Mouse (Mus musculus) neural tube, embryonic 11.5 days (tissue): Measurements from ENCODE around the gene C8a. TPM values are rescaled to one million over a fixed set of nuclear protein-coding genes. Genes with fewer than 3 reads are reported as not detected.

ENCODE experiments used
- ATAC-seq: fragments of 200-750 bp; cut with Nextera tagmentation; 2 replicates; pipeline ENCODE4 v1.8.0; 2017; ENCODE audit warnings: moderate number of reproducible peaks, mild to moderate bottlenecking, moderate TSS enrichment, moderate library complexity; ENCODE audit not compliant: insufficient read depth, low FRiP score, low TSS enrichment
- DNase-seq: peaks from one replicate; pipeline ENCODE4 v3.0.0-alpha.2; 2015; ENCODE audit warnings: low spot score
- H3K27ac ChIP-seq: fragments of 300-500 bp; sonication (generic); 2 replicates; pipeline ENCODE4 v1.5.1; 2014; ENCODE audit warnings: low read depth, mild to moderate bottlenecking, low read length
- H3K27me3 ChIP-seq: fragments of 300-500 bp; sonication (generic); 2 replicates; pipeline ENCODE4 v1.6.1; 2014; ENCODE audit warnings: mild to moderate bottlenecking, low read length, mixed read lengths; ENCODE audit not compliant: control insufficient read depth, insufficient read depth
- H3K36me3 ChIP-seq: fragments of 300-500 bp; sonication (generic); 2 replicates; pipeline ENCODE4 v1.6.1; 2014; ENCODE audit warnings: mild to moderate bottlenecking, low read length, moderate library complexity, mixed read lengths; ENCODE audit not compliant: control insufficient read depth, insufficient read depth
- H3K4me1 ChIP-seq: fragments of 300-500 bp; sonication (generic); 2 replicates; pipeline ENCODE4 v1.6.1; 2014; ENCODE audit warnings: low read length, mixed read lengths; ENCODE audit not compliant: control insufficient read depth, insufficient read depth
- H3K4me2 ChIP-seq: fragments of 300-500 bp; sonication (generic); 2 replicates; pipeline ENCODE4 v1.6.1; 2014; ENCODE audit warnings: low read depth, mild to moderate bottlenecking, moderate library complexity
- H3K4me3 ChIP-seq: fragments of 300-500 bp; sonication (generic); 2 replicates; pipeline ENCODE4 v1.5.1; 2014; ENCODE audit warnings: low read depth, low read length
- H3K9ac ChIP-seq: fragments of 300-500 bp; sonication (generic); 2 replicates; pipeline ENCODE4 v1.6.1; 2014; ENCODE audit warnings: mild to moderate bottlenecking, low read length
- H3K9me3 ChIP-seq: fragments of 300-500 bp; sonication (generic); 2 replicates; pipeline ENCODE4 v1.6.1; 2016; ENCODE audit warnings: low read length; ENCODE audit not compliant: control insufficient read depth
- WGBS: fragments of 180-500 bp; shearing (Covaris S2); extraction: QIAGEN DNeasy Blood & Tissue Kit; methylation state at CpG from one replicate; pipeline ENCODE4 v1.1.7; 2014; 5-methylcytosine and 5-hydroxymethylcytosine counted together
- polyA plus RNA-seq: library from polyadenylated mRNA; unstranded; fragments of >200 nt; fragmentation: Nextera tagmentation; extraction: Ambion mirVana; gene quantifications from 2 replicates; pipeline ENCODE4 v1.2.1, GENCODE M21; 2014

The C8a gene
- polyA plus RNA-seq, 1 experiment from 2014 or later: not detected

- no peak for DNase-seq
- Histone ChIP-seq H3K27me3 (no peaks in the 10 kb centered on the region), H3K4me1 (no peaks in the 10 kb centered on the region), H3K36me3 (no peaks in the 10 kb centered on the region), H3K4me3 (no peak overlapping the region), H3K27ac (no peak overlapping the region), H3K9me3 (no peaks in the 10 kb centered on the region), H3K4me2 (no peak overlapping the region), H3K9ac (no peak overlapping the region)
- WGBS: 78% methylated on average over 19 of the region's 19 CpGs
- peak; percentile 50; the same call in 1 of the 2 replicates for ATAC-seq
Measured at GRCm38 (mm10) chr4:104805414-104806257, 70.6 kb downstream of the C8a start.

DNA sequence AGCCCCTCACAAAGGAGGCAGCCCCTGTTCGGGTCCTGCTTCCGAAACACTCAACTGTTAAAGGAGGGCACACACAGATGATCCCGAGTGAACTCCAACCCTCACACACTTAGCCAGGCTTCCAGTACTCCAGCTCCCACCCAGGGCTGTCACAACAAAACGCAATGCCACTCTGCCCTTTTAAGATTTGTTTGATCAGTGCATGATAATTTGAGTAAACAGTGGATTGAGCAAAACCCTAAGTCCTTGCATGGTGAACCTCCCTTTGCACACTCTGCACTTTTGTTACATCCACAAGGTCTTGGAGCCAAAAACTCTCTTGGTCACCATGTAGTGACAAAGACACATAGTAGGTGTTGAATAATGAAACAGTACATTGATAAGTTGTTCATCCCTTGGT lies 72.1 kb downstream of the C8a start:
- Histone ChIP-seq H3K27me3 (no peaks in the 10 kb centered on the region), H3K4me3 (no peak overlapping the region), H3K27ac (no peak overlapping the region), H3K9me3 (no peaks in the 10 kb centered on the region), H3K4me1 (no peaks in the 10 kb centered on the region), H3K4me2 (no peak overlapping the region), H3K9ac (no peak overlapping the region), H3K36me3 (no peaks in the 10 kb centered on the region)
- ATAC-seq (no peak), DNase-seq (no peak)
- 88% methylated on average over 4 of the region's 4 CpGs for WGBS

GRCm38 (mm10) chr4:104801625-104802024 lies 74.6 kb downstream of the C8a start:
- Histone ChIP-seq H3K4me1 (no peaks in the 10 kb centered on the region), H3K9ac (no peak overlapping the region), H3K4me3 (no peak overlapping the region), H3K36me3 (no peaks in the 10 kb centered on the region), H3K4me2 (no peak overlapping the region), H3K27me3 (no peaks in the 10 kb centered on the region), H3K9me3 (no peaks in the 10 kb centered on the region), H3K27ac (no peak overlapping the region)
- WGBS: 93% methylated on average over 3 of the region's 3 CpGs
- ATAC-seq (no peak), DNase-seq (no peak)

DNA sequence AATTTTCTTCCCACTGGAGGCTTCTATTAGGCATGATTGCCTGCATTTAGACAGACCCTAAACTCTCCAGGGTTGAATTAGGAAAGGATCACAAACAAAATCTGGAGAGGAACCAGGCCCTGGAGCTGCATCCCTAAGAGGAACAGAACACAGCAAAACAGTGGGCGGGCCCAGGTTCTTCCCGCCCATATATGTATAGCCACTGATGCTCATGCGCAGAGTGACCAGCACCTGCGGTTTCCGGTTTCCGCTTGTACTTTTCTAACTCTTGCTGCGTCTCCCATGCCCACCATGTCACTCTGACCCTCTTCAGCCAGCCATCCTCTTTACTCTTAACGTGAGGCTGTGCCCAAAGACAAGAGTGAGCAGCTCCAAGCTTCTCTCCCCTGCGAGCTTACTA lies 77.2 kb downstream of the C8a start:
- H3K4me2 ChIP-seq: no peak overlapping the region
- 84% methylated on average over 9 of the region's 9 CpGs for WGBS
- H3K4me1 ChIP-seq: no peaks in the 10 kb centered on the region
- H3K9me3 ChIP-seq: no peaks in the 10 kb centered on the region
- no peak overlapping the region for H3K9ac ChIP-seq
- H3K27ac ChIP-seq: no peak overlapping the region
- no peak for DNase-seq
- H3K27me3 ChIP-seq: no peaks in the 10 kb centered on the region
- H3K4me3 ChIP-seq: no peak overlapping the region
- no peak for ATAC-seq
- H3K36me3 ChIP-seq: no peaks in the 10 kb centered on the region

DNA sequence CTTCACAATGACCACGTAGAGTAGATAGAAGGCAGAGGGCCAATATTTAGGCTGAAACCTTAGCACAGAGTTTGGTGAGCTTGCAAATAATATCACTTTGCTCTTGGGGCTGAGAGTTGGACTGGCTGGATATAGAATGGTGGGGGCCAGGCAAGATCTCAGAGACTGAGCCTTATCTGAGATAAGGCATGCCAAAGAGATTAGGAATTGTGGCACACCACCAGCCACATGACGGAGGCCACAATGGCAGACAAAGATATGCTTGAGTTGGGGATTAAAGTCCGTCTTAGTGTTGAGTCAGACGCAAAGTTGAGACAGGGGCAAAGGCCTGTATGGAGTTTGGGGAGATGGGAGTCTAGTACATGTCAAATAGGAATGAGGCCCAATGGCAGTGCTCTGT lies 84.1 kb downstream of the C8a start:
- no peaks in the 10 kb centered on the region for H3K4me1 ChIP-seq
- H3K4me3 ChIP-seq: no peak overlapping the region
- no peak overlapping the region for H3K27ac ChIP-seq
- H3K4me2 ChIP-seq: no peak overlapping the region
- H3K27me3 ChIP-seq: no peaks in the 10 kb centered on the region
- H3K9ac ChIP-seq: no peak overlapping the region
- no peak for DNase-seq
- WGBS: 91% methylated on average over 4 of the region's 4 CpGs
- no peaks in the 10 kb centered on the region for H3K36me3 ChIP-seq
- H3K9me3 ChIP-seq: no peaks in the 10 kb centered on the region
- ATAC-seq: no peak

- no peak overlapping the region for H3K4me2 ChIP-seq
- H3K4me3 ChIP-seq: no peak overlapping the region
- no peaks in the 10 kb centered on the region for H3K9me3 ChIP-seq
- no peak for ATAC-seq
- no peak overlapping the region for H3K9ac ChIP-seq
- H3K4me1 ChIP-seq: no peaks in the 10 kb centered on the region
- no peak for DNase-seq
- no peaks in the 10 kb centered on the region for H3K36me3 ChIP-seq
- no peaks in the 10 kb centered on the region for H3K27me3 ChIP-seq
- 84% methylated on average over 4 of the region's 4 CpGs for WGBS
- no peak overlapping the region for H3K27ac ChIP-seq
Measured at GRCm38 (mm10) chr4:104782346-104782745, 93.9 kb downstream of the C8a start.

DNA sequence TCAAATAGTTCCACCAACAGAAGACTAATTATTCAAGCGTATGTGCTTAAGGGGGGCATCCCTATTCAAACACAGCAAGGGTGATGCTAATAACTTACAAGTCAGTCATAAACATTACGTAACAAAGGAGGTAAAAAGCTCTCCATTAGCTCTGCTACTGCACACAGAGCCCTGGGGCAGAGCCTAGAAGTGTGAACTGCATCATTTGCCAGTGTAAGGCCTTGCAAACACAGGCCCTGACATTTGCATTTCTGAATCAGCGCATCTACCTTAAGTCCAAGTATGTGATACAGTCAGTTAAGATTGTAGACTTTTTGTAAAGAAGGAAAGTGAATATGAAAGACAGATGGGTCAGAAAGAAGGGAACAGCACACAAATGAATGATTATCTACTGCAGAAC lies 94.8 kb downstream of the C8a start:
- H3K4me2 ChIP-seq: no peak overlapping the region
- ATAC-seq: no peak

GRCm38 (mm10) chr4:104779460-104779859 lies 96.7 kb downstream of the C8a start:
- Histone ChIP-seq H3K9me3 (no peaks in the 10 kb centered on the region), H3K9ac (no peak overlapping the region), H3K36me3 (no peaks in the 10 kb centered on the region), H3K4me2 (no peak overlapping the region), H3K27ac (no peak overlapping the region), H3K27me3 (no peaks in the 10 kb centered on the region), H3K4me1 (no peaks in the 10 kb centered on the region), H3K4me3 (no peak overlapping the region)
- 87% methylated on average over 5 of the region's 5 CpGs for WGBS
- ATAC-seq (no peak), DNase-seq (no peak)

More for the DNA sequence above, 94.8 kb downstream of the C8a start:
- WGBS: 78% methylated on average over 3 of the region's 3 CpGs
- Histone ChIP-seq H3K36me3 (no peaks in the 10 kb centered on the region), H3K9ac (no peak overlapping the region), H3K9me3 (no peaks in the 10 kb centered on the region), H3K4me3 (no peak overlapping the region), H3K4me1 (no peaks in the 10 kb centered on the region), H3K27me3 (no peaks in the 10 kb centered on the region), H3K27ac (no peak overlapping the region)
- no peak for DNase-seq

- Histone ChIP-seq H3K27ac (no peak overlapping the region), H3K9me3 (no peaks in the 10 kb centered on the region), H3K4me2 (no peak overlapping the region), H3K4me1 (no peaks in the 10 kb centered on the region), H3K9ac (no peak overlapping the region), H3K4me3 (no peak overlapping the region), H3K27me3 (no peaks in the 10 kb centered on the region), H3K36me3 (no peaks in the 10 kb centered on the region)
- WGBS: 70% methylated on average over 3 of the region's 3 CpGs
- DNase-seq (no peak), ATAC-seq (no peak)
Measured at GRCm38 (mm10) chr4:104775601-104776000, 100.6 kb downstream of the C8a start.
